ENCODE assay signal across 35 mouse cellular contexts in genomic region chr11:118859839-118860238, GRCm38 (mm10). TPM values are rescaled to one million over a fixed set of nuclear protein-coding genes. Genes with fewer than 3 reads are reported as not detected.
"Had no signal": no experiment of that assay in that cellular context is flagged by ENCODE, and none has a peak within 500 bp of the region (broad histone marks: within the 10 kb centered on the region; RNA-seq: fewer than 3 reads in every experiment).

No protein-coding gene starts in this region.

- H3K27ac ChIP-seq: limb, embryonic 10.5 days; limb, embryonic 12.5 days; limb, embryonic 13.5 days; limb, embryonic 15.5 days; liver, embryonic 12.5 days; liver, embryonic 13.5 days; liver, embryonic 14.5 days; liver, embryonic 15.5 days; lung, embryonic 15.5 days; macrophage; midbrain, embryonic 10.5 days; midbrain, embryonic 12.5 days; midbrain, embryonic 13.5 days; midbrain, embryonic 15.5 days; neural tube, embryonic 12.5 days; neural tube, embryonic 13.5 days had no signal

- ATAC-seq: liver, embryonic 12.5 days; liver, postnatal 0 days; lung, postnatal 0 days; midbrain, embryonic 13.5 days; midbrain, embryonic 15.5 days; midbrain, embryonic 16.5 days had no signal

- H3K4me3 ChIP-seq: limb, embryonic 10.5 days; limb, embryonic 12.5 days; limb, embryonic 13.5 days; limb, embryonic 15.5 days; liver, embryonic 12.5 days; liver, embryonic 13.5 days; liver, embryonic 15.5 days; lung, embryonic 15.5 days; megakaryocyte, embryonic 14.5 days; midbrain, embryonic 10.5 days; midbrain, embryonic 12.5 days; midbrain, embryonic 13.5 days; midbrain, embryonic 15.5 days; myocyte; neural tube, embryonic 12.5 days; neural tube, embryonic 13.5 days had no signal

- DNase-seq: left cerebral cortex, postnatal 4 days; liver; liver, embryonic 13.5 days; liver, postnatal 0 days; lung, adult 18-20 months; lung, adult 2 months; lung, embryonic 14.5 days; lung, postnatal 10 days; lung, postnatal 14 days; lung, postnatal 36 days; lung, postnatal 4 days; midbrain, embryonic 14.5 days had no signal

- H3K27me3 ChIP-seq: limb, embryonic 12.5 days; limb, embryonic 13.5 days; limb, embryonic 15.5 days; liver, embryonic 12.5 days; liver, embryonic 13.5 days; liver, embryonic 15.5 days; lung, embryonic 15.5 days; midbrain, embryonic 12.5 days; midbrain, embryonic 13.5 days; midbrain, embryonic 15.5 days; neural tube, embryonic 12.5 days; neural tube, embryonic 13.5 days had no signal

- H3K4me1 ChIP-seq: limb, embryonic 13.5 days; limb, embryonic 15.5 days; liver, embryonic 12.5 days; liver, embryonic 13.5 days; liver, embryonic 15.5 days; lung, embryonic 15.5 days; megakaryocyte, embryonic 14.5 days had no signal

RNA-seq across cellular contexts. Expression of gene Rbfox3, which starts 51.6 kb away (rescaled TPM):
- total RNA-seq: megakaryocyte progenitor cell, adult 5-6 weeks; megakaryocyte, adult 5-6 weeks; megakaryocyte-erythroid progenitor cell, adult 5-6 weeks; monocyte, adult 5-6 weeks had no signal
- polyA plus RNA-seq: macrophage, myocyte had no signal
